Mouse (Mus musculus) natural killer cell, adult 2 months (primary cell): ENCODE results near the gene Pwp1.
"Not testable (repeated sequence)": the region's sequence is repeated elsewhere in the genome, so short reads cannot be mapped to it uniquely, and the experiment has no call there.

Experiments
- DNase-seq, 2 experiments: peaks; one replicate each; pipeline ENCODE4 v3.0.0; 2022; ENCODE audit warnings: low spot score in 2 of 2

Pwp1 gene

DNA sequence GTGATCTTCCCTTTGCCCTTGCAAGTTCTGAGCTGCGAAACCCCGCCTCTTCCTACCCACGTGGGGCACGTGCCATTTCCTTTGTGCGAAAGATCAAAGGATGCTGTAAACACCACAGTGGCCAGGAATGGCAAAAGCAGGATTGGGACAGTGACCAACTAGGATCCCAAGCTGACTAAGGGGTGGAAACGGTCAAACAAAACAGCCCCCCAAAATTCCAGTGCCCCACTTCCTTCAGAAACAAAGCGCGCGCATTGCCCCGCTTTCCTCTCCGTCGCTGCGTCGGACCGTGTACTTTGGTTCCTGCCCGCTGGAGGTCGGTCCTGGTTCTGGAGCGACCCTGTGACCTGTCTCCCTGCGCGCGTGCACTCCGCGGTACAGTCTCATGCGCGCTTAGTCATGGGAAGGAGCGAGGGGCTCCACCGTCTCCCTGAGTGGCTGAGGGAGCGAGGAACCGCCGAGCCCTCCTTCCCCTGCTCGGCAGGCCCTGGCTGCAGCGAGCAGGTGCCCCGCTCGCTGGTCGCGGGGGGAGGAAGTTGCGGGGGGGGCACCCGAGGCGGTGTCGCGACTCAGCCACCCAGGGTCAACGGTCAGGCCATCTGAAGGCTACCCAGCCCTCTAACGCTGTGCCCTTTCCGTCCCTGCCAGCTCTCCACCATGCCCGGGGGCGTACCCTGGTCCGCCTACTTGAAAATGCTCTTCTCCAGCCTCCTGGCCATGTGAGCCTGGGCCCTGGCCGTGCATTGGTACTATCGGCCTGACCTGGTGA is at the start of gene Pwp1:
TSS of gene Pwp1 (plus strand) at position 410 of the 769 bp plus-strand sequence.
- DNase-seq, result peak; percentile 42 to 44

DNA sequence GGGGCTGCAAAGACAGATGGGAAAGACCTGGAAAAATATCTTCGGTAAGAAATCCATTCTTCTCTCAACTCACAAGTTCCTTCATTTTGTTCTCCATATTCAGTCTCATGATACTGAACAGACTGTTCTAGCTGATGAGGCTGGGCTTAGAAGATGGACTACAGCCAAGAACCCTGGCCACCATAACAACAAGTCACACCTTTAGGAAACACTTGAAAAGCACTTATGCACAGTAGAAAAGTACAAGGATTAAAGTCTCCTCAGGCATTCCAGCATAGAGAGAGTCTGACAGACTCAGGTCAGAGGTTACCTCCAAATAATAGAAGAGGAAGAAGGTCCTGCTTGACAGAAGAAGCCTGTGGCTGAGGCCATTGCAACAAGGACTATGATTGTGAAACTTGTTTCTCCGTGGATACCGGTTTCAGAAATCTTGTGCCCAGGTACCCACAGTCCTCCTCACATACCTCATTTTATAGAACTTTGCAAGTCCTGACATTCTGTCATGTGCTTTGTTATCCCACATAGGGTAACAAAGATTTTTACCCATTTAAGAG is 7.1 kb upstream of the Pwp1 start:
- not testable (repeated sequence) for DNase-seq

DNA sequence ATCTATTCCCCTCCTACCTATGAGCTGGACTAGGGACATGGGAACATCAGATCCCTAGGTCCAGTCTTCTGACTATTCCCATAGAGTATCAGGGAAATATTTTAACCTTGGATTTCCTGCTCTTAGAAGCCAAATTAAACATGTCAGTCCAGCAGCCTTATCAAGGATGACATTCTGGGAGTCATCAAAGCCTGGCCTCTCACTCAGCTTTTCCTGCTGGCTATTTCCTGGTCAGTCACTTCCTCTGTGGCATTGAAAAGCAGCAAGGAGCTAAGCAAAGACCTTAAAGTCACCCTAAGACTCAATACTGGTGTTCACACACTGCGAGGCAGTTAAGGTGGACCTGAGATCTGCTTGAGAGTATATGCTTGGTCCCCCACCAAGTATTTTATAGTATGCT is 5.5 kb upstream of the Pwp1 start:
- DNase-seq, result not testable (repeated sequence)

DNA sequence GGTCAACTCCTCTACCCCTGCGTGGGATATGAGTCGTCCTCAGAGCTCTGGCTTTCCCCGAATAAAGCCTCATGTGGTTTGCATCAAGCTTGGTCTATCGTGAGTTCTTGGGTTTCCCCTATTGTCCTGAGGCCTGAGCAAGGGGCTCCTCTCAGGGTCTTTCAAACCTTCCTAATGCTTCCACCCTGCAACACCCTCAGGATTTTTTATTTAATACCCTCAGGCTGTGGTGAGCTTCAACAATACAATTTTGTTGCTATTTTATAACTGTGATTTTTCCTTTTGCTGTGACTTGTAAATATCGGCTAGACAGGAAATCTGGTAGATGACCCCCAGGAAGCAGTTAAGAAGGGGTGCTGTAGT is 591 bp upstream of the Pwp1 start:
- DNase-seq, result not testable (repeated sequence)

DNA sequence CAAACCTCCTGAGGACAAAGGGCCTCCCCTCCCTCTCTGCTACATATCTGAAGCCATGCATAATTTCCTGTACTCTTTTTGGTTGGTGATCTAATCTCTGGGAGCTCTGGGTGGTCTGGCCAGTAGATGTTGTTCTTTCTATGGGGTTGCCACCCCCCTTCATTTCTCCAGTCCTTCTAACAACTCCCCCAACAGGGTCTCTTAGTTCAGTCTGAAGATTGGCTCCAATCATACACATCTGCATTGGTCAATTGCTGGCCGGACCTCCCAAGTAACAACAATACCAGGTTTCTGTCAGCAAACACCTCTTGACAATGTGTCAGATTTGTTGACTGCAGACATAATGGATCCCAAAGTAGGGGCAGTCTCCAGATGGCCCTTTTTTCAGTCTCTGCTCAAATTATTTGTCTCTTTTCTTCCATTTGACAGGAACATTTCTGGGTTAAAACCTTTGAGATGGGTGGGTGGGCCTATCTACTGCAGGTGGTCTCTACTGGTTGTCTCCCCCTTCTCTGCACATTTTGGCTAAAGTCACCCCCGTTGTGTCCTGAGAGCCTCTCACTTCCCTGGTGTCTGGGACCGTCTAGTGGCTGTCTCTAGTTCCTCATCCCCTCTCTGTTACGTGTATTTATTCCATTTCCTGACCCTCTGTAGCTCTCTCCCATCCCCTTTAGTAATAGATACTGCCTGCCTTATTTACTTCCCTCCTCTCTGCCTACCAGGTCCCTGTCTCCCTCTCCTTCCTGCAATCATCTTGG is 17.0 kb downstream of the Pwp1 start:
- DNase-seq, result no peak

DNA sequence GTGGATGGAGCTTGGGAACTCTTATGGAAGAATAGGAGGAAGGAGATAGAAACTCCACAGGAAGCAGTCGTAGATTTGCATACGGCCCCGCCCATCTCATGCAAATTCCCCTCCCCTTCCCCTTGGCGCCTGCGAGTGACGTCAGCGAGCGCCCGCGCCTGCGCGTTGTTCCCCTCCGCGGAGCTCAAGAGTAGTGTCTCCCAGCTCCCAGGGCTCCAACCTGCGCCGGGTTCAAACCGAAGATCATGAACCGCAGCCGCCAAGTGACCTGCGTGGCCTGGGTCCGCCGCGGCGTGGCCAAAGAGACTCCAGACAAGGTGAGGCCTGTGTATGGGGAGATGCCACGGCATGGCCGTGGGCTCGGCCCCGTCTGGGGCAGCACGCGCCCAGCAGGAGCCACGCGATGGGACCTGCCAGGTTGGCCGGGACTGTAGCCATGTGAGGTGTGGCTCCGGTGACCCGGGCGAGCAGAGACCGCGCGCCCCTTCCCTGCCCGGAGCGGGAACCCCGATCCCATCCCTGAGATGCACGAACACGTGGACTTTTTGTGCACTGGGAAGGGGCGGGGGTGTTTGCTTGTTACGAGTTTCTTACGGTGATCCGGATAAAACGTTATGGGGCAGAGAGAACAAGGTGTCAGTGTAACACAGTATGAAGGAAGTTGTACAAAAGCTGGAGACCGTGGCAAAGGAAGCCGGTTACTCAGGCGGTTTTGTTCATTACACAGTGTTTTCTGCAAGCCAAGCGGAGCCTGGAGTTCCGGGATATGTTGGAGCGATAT is 42.6 kb downstream of the Pwp1 start:
- peak; percentile 84 to 87 for DNase-seq

DNA sequence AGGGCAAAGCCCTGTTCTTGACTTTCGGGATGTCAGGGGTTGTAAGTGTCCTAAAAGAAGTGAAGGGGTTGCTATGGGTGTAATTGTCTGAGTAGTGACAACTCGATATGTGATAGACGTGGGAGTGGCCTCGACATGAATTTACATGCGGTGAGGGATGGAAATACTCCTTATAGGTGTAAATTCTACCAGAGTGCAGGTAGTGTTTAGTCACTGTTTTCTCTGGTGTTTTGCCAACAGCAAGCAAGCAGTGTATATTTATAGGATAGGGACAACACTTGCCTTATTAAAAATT is 43.1 kb downstream of the Pwp1 start:
- peak; percentile 10 to 12 for DNase-seq

DNA sequence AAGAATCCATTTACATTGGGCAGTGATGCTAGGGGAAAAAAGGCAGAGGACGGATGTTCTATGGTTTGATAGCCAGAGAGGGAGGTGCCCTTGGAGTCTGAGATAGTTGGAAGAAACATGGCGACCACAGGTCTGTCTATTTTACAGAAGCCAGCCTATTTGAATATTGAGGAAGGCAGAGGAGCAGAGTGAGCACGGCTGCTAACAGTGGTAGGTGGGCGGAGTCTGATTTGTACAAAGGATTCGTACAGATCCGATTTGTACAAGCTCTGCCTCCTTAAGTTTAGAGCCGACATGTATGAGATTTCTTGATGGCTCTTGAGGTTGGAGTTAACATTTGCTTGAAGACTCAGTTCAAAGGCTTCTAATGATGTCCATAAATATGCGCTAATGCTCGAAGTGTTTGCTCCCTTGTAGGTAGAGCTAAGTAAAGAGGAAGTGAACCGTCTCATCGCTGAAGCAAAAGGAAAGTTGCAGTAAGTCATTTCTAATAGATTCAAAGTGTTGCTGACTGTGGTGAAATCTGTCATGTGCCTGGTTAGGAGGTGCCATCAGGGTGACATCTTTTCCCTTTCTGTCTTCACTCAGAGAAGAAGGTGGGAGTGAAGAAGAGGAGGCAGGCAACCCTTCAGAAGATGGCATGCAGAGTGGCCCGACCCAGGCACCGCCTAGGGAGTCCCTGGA is 44.7 kb downstream of the Pwp1 start:
- no peak for DNase-seq

DNA sequence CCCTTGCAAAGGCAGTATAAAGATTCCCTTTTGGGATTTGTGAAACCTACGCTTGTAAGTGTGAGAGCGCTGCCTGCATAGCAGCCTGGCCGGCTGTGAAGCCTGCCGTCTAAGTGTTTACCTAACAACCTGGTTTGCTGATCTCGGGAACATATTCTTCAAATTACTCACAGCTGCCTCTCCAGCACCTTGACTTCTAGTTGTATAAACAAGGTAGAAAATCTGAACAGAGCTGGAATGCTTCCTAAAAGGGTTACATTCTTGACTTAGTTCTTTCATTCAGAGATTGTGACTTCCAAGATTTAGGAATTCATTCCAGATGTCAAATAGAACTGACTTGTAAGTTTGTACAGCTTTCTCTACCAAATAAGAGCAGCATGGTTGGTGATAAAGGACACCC is 46.5 kb downstream of the Pwp1 start:
- no peak for DNase-seq

DNA sequence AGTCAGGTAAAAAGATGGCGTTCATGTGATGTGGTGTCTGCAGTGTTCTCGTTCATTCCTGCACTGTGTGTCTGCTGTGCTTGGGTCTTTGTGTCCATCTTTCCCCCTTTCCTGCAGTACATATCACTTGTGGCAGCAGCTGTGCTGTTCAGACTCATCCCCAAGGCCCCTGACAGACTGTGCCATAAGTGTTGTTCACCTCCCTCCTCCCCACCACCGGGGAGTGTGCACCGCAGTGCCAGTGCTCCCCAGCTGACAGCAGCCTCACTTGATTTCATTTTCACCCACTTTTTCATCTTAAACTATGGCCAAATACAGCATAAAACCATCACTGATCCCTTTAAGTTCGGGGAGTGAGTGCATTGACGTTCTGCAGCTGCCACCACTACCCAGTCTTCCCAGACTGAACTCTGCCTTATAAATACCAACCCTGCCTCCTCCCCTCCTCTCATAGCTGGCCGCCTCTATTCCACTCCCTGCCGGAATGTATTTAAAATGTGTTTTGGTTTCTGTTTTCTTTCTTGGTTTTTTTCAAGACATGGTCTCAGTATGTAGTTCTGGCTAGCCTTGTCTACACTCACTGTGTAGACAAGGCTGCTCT is 50.7 kb downstream of the Pwp1 start:
- no peak for DNase-seq

DNA sequence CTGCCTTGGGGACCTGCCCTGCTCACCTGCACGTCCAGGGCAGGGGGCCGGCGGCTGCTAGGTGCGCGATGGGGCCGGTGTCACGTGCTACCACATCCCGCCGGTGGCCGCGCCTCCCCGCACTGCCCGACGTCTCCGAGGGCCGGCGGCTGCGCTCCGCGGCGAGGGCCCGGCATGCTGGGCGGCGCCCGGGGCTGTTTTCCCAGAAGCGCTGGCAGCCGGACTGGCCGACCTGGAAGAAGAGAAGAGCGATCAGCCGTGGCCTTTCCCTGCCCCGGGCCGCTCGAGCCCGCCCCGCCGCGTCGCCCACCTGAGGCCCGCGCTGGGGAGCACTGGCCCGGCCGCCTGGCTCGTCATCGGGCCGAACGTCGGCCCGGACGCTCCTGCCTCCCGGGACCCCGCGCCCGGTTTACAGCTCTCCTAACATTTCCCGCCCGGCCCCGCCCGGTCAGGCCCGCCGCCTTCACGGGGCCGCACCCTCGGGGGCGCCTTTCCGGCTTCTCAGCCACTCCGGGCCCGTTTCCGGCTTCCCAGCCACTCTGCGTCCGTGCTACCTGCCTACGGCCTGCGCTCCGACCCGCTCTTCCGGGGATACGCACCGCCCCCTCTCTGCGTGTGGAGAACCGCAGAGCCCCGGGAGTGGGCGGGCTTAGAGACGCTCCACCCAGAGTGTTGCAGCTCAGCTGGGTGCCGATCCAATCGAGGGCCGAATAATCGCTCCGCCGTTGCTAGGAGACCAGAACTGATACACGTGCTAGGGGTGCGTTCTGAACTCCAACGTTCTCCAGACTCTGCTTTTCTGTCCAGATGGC is 87.4 kb downstream of the Pwp1 start, which contains the start of gene Prdm4:
TSS of gene Prdm4 (minus strand) at position 645 of the 812 bp plus-strand sequence.
- DNase-seq, result peak; percentile 94 to 96

DNA sequence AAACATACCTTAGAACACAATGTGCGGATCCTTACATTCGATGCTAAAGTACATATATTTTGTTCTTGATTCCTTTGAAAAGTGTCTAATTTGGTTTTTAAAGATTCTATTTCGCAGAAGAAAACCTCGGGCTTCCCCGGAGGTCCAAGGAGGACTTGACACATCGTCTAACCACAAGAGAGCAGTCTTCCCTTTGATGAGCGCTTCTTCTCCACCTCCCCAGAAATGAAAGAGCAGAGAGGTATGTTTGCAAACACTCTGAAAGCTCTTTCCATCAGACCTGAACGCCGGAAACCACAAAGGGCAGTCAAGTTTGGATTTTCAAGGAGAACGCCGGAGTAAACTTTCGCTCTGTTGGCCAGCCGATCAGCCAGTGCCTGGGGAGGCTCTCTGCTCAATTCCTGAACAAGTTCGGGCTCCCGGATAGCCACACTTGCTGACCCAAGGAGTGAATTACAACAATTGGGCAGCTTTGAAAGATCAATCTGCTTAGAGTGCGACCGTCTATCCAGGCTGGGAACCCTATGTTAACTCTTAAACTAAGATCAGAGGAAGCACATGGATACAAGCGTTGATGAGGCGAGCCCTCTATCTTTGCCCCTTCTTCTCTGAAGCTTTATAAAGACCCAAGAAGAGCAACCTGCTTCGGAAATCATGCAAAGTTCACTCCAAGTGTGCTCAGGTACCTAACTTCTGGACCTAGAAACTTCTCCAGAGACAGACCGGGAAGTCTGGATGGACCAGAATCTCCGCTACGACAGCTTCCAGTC is 98.6 kb downstream of the Pwp1 start, which contains the start of gene Ascl4:
TSS of gene Ascl4 (plus strand) at position 6 of the 770 bp plus-strand sequence.
- DNase-seq, result peak in 1 of 2 experiments; percentile 10

DNA sequence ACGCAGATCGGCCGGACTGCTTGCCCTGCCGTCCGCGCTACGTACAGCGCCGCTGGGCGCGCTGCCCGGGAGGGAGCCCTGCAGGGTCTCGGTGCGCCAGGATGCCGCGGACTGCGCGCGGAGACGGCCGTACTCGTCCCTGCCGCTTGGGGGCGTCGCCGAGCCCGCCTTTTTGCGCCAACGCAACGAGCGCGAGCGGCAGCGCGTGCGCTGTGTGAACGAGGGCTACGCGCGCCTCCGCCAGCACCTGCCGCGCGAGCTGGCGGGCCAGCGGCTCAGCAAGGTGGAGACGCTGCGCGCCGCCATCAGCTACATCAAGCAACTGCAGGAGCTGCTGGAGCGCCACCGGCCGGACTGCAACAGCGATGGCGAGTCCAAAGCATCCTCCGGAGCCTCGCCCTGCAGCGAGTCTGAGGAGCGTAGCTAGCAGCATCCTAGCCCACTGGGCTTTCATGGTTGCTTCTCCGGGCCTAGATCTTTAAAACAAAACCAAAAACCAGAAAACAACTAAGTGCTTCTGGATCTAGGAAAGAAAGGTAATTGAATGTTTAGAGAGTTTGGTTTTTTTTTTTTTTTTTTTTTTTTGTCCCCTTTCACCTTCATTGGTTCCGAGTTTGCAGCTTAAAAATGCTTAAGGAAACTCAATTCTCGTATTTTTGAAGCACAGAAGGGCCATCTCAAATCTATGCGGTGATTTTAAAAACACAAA is 99.4 kb downstream of the Pwp1 start:
- peak; percentile 26 to 69 for DNase-seq

DNA sequence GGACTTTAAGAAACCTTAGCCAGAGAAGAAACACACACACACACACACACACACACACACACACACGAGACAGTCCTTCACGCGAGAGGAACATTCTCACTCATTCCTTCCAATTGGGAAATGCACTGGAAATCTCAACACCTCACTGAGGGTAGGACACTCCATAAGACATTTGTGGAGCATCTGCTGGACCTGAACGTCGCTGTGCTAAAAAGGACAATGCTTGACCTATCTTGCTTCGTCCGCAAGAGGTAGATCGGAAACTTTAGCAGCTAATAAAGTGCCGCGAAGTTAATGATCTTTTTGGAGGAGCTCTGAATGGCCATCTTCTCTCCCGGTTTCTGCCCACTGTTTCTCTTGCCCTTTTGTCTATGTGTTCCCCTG is 99.9 kb downstream of the Pwp1 start:
- no peak for DNase-seq

DNA sequence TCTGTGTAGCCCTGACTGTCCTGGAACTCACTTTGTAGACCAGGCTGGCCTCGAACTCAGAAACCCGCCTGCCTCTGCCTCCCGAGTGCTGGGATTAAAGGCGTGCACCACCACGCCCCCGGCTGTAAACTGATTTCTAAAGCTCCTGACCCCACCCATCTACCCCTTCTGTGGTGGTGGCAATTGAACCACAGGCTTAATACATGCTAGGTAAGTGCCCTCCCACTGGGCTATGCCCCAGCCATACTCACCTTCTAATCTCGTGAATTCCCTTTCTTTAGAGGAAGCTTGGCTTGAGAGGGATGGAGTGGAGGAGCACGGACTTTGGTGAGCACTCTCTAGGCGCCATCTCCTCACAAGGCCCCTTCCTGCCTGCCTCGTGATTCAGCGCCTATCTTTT is 100.7 kb downstream of the Pwp1 start:
- DNase-seq, result no peak

DNA sequence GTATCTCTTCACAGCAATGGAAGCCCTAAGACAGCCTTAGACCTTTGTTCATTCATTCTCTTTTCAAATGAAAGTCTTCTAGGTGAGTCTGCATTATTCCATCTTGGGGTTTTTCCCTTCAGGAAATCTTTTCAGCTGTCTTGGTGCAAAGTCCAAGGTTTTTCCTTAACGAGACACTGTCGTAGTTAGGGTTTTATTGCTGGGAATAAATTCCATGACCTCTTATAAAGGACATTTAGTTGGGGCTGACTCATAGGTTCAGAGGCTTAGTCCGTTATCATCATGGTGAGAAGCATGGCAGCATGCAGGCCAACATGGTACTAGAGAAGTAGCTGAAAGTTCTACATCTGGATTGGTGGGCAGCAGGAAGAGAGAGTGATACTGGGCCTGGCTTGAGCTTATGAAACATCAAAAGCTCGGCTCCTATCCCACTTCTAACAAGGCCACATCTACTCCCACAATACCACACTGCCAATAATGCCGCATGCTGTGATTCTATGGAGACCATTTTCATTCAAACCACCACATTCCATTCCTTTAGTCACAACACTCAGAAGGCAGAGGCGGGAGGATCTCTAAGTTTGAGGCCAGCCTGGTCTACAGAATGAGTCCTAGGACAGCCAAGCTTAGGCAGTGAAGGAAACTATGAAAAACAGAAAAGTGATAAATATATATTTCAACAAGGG is 107.1 kb downstream of the Pwp1 start:
- no peak for DNase-seq
